8 mouse cellular contexts compared by ENCODE assay signal in genomic region chr1:72718846-72719245, GRCm38 (mm10). TPM values are rescaled to one million over a fixed set of nuclear protein-coding genes. Genes with fewer than 3 reads are reported as not detected.
DNase-seq lines count a peak whose midpoint lies in the region; ATAC-seq and TF ChIP-seq lines count a peak whose summit lies in the region.

No protein-coding gene starts in this region.

- no peak overlapping the region for H3K4me3 ChIP-seq in hindbrain, embryonic 11.5 days (ENCODE audit: low read depth, low read length)
- H3K4me3 ChIP-seq in hindbrain, embryonic 13.5 days, result no peak overlapping the region
- H3K4me3 ChIP-seq in embryonic fibroblast, embryonic 13.5 days (ENCODE audit: insufficient read depth, low read length), result no peak overlapping the region
- H3K4me3 ChIP-seq in intestine, embryonic 14.5 days (ENCODE audit: low read depth, low read length), result no peak overlapping the region
- no peak overlapping the region for H3K4me3 ChIP-seq in midbrain, embryonic 13.5 days (replicated peaks)
- no peak overlapping the region for H3K4me3 ChIP-seq in stomach, embryonic 14.5 days (ENCODE audit: low read depth, low read length)

- H3K27ac ChIP-seq in hindbrain, embryonic 11.5 days (ENCODE audit: low read depth, low read length), result no peak overlapping the region
- H3K27ac ChIP-seq in hindbrain, embryonic 13.5 days, result no peak overlapping the region
- no peak overlapping the region for H3K27ac ChIP-seq in embryonic fibroblast, embryonic 13.5 days (ENCODE audit: insufficient read depth, low read length)
- no peak overlapping the region for H3K27ac ChIP-seq in intestine, embryonic 14.5 days (ENCODE audit: low read depth)
- no peak overlapping the region for H3K27ac ChIP-seq in midbrain, embryonic 13.5 days
- H3K27ac ChIP-seq in stomach, embryonic 14.5 days (ENCODE audit: low read length), result no peak overlapping the region

- ATAC-seq in hindbrain, embryonic 11.5 days (ENCODE audit: low FRiP score), result peak; percentile 34; the same call in 1 of the 2 replicates
- no peak for ATAC-seq in hindbrain, embryonic 13.5 days (ENCODE audit: low FRiP score)
- peak; percentile 53; the same call in 1 of the 2 replicates for ATAC-seq in intestine, embryonic 14.5 days (replicated peaks; ENCODE audit: low FRiP score, low TSS enrichment, low read depth)
- 0 out of 2 replicates have a peak, but pooled peaks have one; percentile 17 for ATAC-seq in midbrain, embryonic 13.5 days
- ATAC-seq in stomach, embryonic 14.5 days (ENCODE audit: insufficient number of reproducible peaks, insufficient read depth, low FRiP score, low read depth), result peak; percentile 72

- no peak for TF ChIP-seq POLR2A in embryonic fibroblast, embryonic 13.5 days (IDR thresholded peaks at IDR 0.05; ENCODE audit: low read depth, low read length)

- peak; percentile 63; the same call in 1 of the 2 replicates for TF ChIP-seq CTCF in embryonic fibroblast, embryonic 13.5 days (IDR thresholded peaks at IDR 0.05; ENCODE audit: borderline replicate concordance, insufficient read depth, low read length)

- H3K27me3 ChIP-seq in hindbrain, embryonic 11.5 days (ENCODE audit: control insufficient read depth, insufficient read depth, low read length), result no peaks in the 10 kb centered on the region
- no peaks in the 10 kb centered on the region for H3K27me3 ChIP-seq in hindbrain, embryonic 13.5 days
- H3K27me3 ChIP-seq in intestine, embryonic 14.5 days (replicated peaks; ENCODE audit: control insufficient read depth, insufficient read depth, low read length), result no peaks in the 10 kb centered on the region
- H3K27me3 ChIP-seq in midbrain, embryonic 13.5 days, result no peaks in the 10 kb centered on the region
- no peaks in the 10 kb centered on the region for H3K27me3 ChIP-seq in stomach, embryonic 14.5 days (ENCODE audit: control insufficient read depth, insufficient read depth, low read length)

- H3K9me3 ChIP-seq in hindbrain, embryonic 11.5 days (ENCODE audit: control insufficient read depth, low read length), result no peaks in the 10 kb centered on the region
- no peaks in the 10 kb centered on the region for H3K9me3 ChIP-seq in hindbrain, embryonic 13.5 days
- H3K9me3 ChIP-seq in intestine, embryonic 14.5 days (ENCODE audit: control insufficient read depth, low read length), result no peaks in the 10 kb centered on the region
- no peaks in the 10 kb centered on the region for H3K9me3 ChIP-seq in midbrain, embryonic 13.5 days
- H3K9me3 ChIP-seq in stomach, embryonic 14.5 days (ENCODE audit: control insufficient read depth, low read depth, low read length), result no peaks in the 10 kb centered on the region

- no peak overlapping the region for H3K4me2 ChIP-seq in hindbrain, embryonic 11.5 days (replicated peaks; ENCODE audit: low read depth, low read length)
- no peak overlapping the region for H3K4me2 ChIP-seq in hindbrain, embryonic 13.5 days
- no peak overlapping the region for H3K4me2 ChIP-seq in intestine, embryonic 14.5 days (ENCODE audit: low read length)
- H3K4me2 ChIP-seq in midbrain, embryonic 13.5 days (replicated peaks), result no peak overlapping the region
- H3K4me2 ChIP-seq in stomach, embryonic 14.5 days (replicated peaks; ENCODE audit: low read depth, low read length), result no peak overlapping the region

- 33% methylated on average over 5 of the region's 5 CpGs for WGBS in hindbrain, embryonic 11.5 days
- WGBS in hindbrain, embryonic 13.5 days, result 25% methylated on average over 5 of the region's 5 CpGs
- WGBS in intestine, embryonic 14.5 days, result 23% methylated on average over 5 of the region's 5 CpGs
- 22% methylated on average over 5 of the region's 5 CpGs for WGBS in midbrain, embryonic 13.5 days
- WGBS in stomach, embryonic 14.5 days, result 20% methylated on average over 5 of the region's 5 CpGs

- no peak overlapping the region for H3K9ac ChIP-seq in hindbrain, embryonic 11.5 days (ENCODE audit: low read depth, low read length)
- H3K9ac ChIP-seq in hindbrain, embryonic 13.5 days, result no peak overlapping the region
- H3K9ac ChIP-seq in intestine, embryonic 14.5 days (ENCODE audit: low read length), result no peak overlapping the region
- H3K9ac ChIP-seq in midbrain, embryonic 13.5 days (replicated peaks), result no peak overlapping the region
- no peak overlapping the region for H3K9ac ChIP-seq in stomach, embryonic 14.5 days (replicated peaks; ENCODE audit: low read depth, low read length)

- H3K4me1 ChIP-seq in hindbrain, embryonic 11.5 days (replicated peaks; ENCODE audit: control insufficient read depth, insufficient read depth, low read length), result peaks cover 3% of the 10 kb centered on the region; the same call in 1 of the 2 replicates
- peaks cover 10% of the 10 kb centered on the region for H3K4me1 ChIP-seq in hindbrain, embryonic 13.5 days (replicated peaks)
- H3K4me1 ChIP-seq in embryonic fibroblast, embryonic 13.5 days (ENCODE audit: control insufficient read depth, insufficient read depth, low read length), result no peaks in the 10 kb centered on the region; the same call in 1 of the 2 replicates
- no peaks in the 10 kb centered on the region for H3K4me1 ChIP-seq in intestine, embryonic 14.5 days (replicated peaks; ENCODE audit: control insufficient read depth, insufficient read depth, low read length)
- H3K4me1 ChIP-seq in midbrain, embryonic 13.5 days (replicated peaks), result peaks cover 12% of the 10 kb centered on the region; the same call in 1 of the 2 replicates
- H3K4me1 ChIP-seq in stomach, embryonic 14.5 days (ENCODE audit: control insufficient read depth, insufficient read depth, low read length), result no peaks in the 10 kb centered on the region

- intact Hi-C loops in left cerebral cortex, postnatal 4 days (cut with DNase I), result loop anchor here (2.0 to 10.0 kb wide), 4 partner anchors 118 to 1106 kb away; partner anchors contain the start of gene Xrcc5

- peak; percentile 84 for DNase-seq in hindbrain, embryonic 11.5 days (ENCODE audit: low spot score)
- DNase-seq in adrenal gland, postnatal 36 days, result peak; percentile 66 to 81
- peak; percentile 78 for DNase-seq in intestine, embryonic 14.5 days (ENCODE audit: low spot score)
- peak; percentile 68 for DNase-seq in left cerebral cortex, postnatal 4 days

- no peaks in the 10 kb centered on the region for H3K36me3 ChIP-seq in hindbrain, embryonic 11.5 days (ENCODE audit: control insufficient read depth, insufficient read depth, low read length)
- H3K36me3 ChIP-seq in hindbrain, embryonic 13.5 days, result peaks cover 26% of the 10 kb centered on the region
- peaks cover 26% of the 10 kb centered on the region for H3K36me3 ChIP-seq in intestine, embryonic 14.5 days (ENCODE audit: control insufficient read depth, insufficient read depth, low read length)
- peaks cover 30% of the 10 kb centered on the region for H3K36me3 ChIP-seq in midbrain, embryonic 13.5 days
- H3K36me3 ChIP-seq in stomach, embryonic 14.5 days (ENCODE audit: control insufficient read depth, insufficient read depth, low read length), result peaks cover 14% of the 10 kb centered on the region; the same call in 1 of the 2 replicates

RNA-seq across cellular contexts. Expression of gene Rpl37a, which starts 7.8 kb away (rescaled TPM):
- polyA plus RNA-seq in hindbrain, embryonic 11.5 days (2014; fragmentation: Nextera tagmentation; extraction: Ambion mirVana), result 1,424 and 1,478 TPM in 2 replicates
- polyA plus RNA-seq in hindbrain, embryonic 13.5 days (2015; fragmentation: Nextera tagmentation; extraction: Ambion mirVana), result 1,191 and 1,281 TPM in 2 replicates
- total RNA-seq in adrenal gland, postnatal 36 days (2021), result 1,000 to 10,000 TPM in 1 of 2 experiments, 100 to 1,000 TPM in 1; 972 to 1,009 TPM
- 1,004 and 1,061 TPM in 2 replicates for polyA plus RNA-seq in embryonic fibroblast, embryonic 13.5 days (2011; ENCODE audit: insufficient read length, low read depth, missing spikeins)
- 2,411 and 2,681 TPM in 2 replicates for polyA plus RNA-seq in intestine, embryonic 14.5 days (2014; fragmentation: Nextera tagmentation; extraction: Ambion mirVana)
- total RNA-seq in left cerebral cortex, postnatal 4 days (2021), result 100 to 1,000 TPM; 775 to 782 TPM
- 1,218 and 1,294 TPM in 2 replicates for polyA plus RNA-seq in midbrain, embryonic 13.5 days (2015; fragmentation: Nextera tagmentation; extraction: Ambion mirVana)
- 2,303 and 2,476 TPM in 2 replicates for polyA plus RNA-seq in stomach, embryonic 14.5 days (2014; fragmentation: Nextera tagmentation; extraction: Ambion mirVana)

RNA-seq across cellular contexts. Expression of gene Ankar, which starts 18.5 kb away (rescaled TPM):
- 0.05 TPM in 1 of 2 replicates, not detected in the other for polyA plus RNA-seq in hindbrain, embryonic 11.5 days (2014; fragmentation: Nextera tagmentation; extraction: Ambion mirVana)
- not detected in 2 replicates for polyA plus RNA-seq in hindbrain, embryonic 13.5 days (2015; fragmentation: Nextera tagmentation; extraction: Ambion mirVana)
- total RNA-seq in adrenal gland, postnatal 36 days (2021), result not detected
- polyA plus RNA-seq in embryonic fibroblast, embryonic 13.5 days (2011; ENCODE audit: insufficient read length, low read depth, missing spikeins), result not detected in 2 replicates
- polyA plus RNA-seq in intestine, embryonic 14.5 days (2014; fragmentation: Nextera tagmentation; extraction: Ambion mirVana), result not detected in 2 replicates
- total RNA-seq in left cerebral cortex, postnatal 4 days (2021), result not detected
- polyA plus RNA-seq in midbrain, embryonic 13.5 days (2015; fragmentation: Nextera tagmentation; extraction: Ambion mirVana), result not detected in 2 replicates
- not detected in 2 replicates for polyA plus RNA-seq in stomach, embryonic 14.5 days (2014; fragmentation: Nextera tagmentation; extraction: Ambion mirVana)
